Mouse (Mus musculus) thymus, postnatal 36 days (tissue): ENCODE measurements around the gene Pgam2.

Experiments used
- DNase-seq, 2 experiments: peaks; one replicate each; pipeline ENCODE4 v3.0.0; 2022; ENCODE audit warnings: mixed read lengths in 2 of 2

Gene Pgam2

DNA sequence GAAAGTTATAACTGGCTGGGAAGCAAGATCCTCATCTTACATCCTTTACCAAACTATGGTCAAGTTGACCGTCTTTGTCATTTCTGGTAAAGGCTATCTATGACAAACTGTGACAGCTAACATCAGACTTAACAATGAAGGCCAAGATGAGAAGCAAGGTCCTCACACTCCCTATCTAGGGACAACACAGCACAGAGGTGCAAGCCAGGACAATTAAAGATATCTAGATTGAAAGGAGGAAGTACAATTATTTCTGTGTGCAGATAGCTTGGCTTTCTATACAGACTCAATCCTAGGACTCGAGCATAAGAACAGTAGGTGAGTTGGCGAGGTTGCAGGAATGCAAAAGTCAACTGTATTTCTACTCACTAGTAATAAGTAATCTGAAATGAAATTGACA, 2.2 kb upstream of the Pgam2 start:
- DNase-seq: no peak

DNA sequence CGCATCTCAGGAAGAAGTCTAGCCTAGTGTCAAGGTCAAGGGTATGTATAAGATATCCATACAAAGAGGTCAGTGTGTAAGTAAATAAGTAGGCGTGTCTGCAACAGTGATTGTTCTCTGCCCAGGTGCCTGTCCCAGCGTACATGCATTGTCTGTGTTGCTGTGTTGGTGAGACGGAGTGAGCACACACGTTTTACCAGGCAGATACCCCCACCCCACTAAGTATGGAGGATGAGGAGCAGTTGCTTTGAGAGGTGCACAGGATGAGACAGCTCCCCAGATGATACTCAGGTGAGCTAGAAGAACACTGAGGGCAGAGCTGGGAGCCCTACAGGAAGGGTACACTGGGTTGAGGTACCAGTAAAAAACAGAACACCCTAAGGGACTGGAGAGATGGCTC, 641 bp upstream of the Pgam2 start:
- no peak for DNase-seq

DNA sequence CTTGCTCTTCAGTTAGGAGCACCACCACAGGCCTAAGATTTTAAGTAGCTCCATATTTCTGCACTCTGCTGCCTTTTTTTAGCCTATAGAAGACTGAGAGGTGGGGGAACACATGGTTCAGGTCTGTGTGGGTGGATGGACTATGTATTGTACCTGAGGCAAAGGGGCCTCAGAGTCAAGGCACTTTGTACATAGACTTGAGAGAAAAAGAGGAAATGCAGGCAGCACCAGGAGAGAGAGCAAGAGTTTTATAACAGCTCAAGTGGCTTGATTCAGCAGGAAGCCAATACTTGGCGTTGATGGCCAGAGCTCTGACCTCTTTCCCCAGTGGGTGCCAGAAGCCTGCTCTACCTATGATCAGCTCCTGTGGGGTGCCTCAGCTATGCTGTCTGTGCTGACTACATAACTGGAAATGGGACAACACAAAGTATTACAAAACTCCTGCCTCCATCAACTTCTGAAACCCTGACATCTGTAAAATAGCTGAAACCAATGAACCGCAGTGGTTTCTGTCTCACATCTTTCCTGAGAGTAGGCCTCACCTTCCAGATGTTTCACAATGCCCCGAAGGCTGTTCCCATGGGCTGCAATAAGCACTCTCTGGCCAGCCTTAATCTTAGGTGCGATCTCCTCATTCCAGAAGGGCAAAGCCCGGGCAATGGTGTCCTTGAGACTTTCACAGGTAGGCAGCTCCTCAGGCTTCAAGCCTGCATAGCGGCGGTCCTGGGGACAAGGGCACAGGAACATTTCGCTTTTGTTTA, 896 bp downstream of the Pgam2 start:
- DNase-seq: no peak

DNA sequence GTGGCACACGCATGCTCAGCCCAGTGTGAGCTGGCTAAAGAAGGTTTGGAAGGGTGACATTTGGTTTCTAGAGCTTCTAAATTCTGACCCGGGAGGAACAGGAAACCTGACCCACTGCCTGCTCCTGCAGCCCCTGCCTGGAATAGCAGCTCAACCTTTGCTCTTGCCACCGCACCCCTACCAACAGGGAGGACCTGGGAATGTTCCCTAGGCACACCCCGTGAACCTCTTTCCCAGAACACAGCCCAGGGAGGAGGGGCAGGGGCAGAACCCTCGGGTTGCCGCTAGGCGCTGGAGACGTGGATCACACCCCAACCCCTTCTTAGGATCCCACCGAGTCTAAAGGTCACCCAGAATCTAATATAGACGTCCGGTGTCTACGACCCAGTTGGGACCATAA, 1.5 kb downstream of the Pgam2 start:
- DNase-seq: no peak

DNA sequence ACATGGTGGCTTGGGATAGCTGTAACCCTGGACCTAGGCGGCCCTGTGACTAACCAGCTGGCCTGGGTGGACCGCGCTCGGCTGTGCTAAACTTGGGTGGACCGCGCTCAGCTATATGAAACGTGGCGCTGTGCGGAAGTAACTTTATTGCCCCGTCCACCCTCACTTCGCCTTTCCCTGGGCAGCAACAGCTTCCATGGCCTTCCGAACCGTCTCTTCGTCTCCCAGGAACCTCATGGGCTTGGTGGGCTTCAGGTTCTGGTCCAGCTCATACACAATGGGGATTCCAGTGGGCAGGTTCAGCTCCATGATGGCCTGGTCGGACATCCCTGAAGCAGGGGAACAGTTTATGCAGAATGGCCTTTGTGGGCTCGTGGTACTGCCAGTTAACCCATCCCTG, 2.0 kb downstream of the Pgam2 start:
- no peak for DNase-seq

DNA sequence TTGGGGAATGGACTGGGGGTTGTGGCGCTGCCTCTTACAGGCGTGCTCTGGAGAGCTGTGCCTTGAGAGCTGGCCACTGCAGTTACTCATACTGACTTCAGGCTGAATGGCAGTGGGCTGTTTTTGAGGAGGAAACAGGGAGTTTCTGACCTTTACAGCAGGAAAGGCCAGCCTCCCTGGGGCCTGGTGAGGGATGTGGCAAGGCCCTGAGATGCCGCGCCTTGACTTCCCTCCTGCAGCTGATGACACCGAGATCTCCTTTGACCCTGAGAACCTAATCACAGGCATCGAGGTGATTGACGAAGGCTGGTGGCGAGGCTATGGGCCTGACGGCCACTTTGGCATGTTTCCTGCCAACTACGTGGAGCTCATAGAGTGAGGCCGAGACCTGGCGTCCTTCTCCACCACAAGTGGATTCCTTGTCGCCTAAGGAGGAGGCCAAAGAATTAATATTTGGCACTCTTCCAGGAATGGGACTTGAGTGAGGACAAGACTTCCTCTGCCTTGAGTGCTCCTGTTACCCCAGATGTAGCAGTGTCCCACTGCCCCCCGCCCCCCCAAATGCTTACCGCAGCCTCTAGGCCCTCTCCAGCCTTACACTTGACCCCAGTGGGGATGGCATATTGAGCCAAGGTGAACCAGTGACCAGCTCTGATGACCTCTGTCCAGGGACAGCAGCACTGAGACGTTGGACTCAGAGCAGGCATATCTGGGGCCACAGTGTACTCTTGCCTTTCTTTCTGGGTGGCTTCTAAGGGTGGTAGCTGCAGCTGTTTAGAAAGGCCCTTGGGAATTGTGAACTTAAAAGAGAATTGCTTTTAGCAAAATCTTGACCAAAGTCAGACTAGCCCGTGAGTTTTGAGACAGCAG, 3.7 kb downstream of the Pgam2 start:
- DNase-seq: no peak

DNA sequence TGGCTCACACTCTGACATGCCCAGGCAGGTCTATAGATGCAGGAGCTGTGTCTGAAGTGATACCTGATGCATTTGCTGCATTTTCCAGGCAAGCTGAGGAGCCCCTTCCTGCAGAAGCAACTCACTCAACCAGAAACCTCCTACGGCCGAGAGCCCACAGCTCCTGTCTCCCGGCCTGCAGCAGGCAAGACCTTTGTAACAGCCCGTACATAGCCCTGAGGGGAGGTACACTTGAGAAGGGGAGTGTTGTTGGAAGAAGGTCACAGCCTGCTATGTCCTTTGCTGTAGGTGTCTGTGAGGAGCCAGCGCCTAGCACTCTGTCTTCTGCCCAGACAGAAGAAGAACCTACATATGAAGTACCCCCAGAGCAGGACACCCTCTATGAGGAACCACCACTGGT, 5.6 kb downstream of the Pgam2 start:
- DNase-seq: no peak

DNA sequence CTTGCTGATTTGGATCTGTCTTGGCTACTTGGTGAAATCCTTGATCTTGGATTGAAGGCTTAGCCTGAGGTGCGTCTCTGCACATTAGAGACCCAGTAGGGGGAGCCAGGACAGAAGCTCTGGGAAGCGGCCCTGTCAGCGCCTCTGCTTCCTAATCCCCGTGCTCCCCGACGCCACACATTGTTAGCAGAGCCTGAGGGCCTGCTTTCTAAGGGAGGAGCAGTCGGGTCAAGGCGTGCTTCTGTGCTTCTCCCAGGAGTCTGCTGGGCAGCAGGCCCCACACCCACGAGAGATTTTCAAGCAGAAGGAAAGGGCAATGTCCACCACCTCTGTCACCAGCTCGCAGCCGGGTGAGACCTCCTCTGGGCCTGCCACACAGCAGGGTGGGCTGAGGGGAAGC, 6.2 kb downstream of the Pgam2 start:
- DNase-seq: no peak

DNA sequence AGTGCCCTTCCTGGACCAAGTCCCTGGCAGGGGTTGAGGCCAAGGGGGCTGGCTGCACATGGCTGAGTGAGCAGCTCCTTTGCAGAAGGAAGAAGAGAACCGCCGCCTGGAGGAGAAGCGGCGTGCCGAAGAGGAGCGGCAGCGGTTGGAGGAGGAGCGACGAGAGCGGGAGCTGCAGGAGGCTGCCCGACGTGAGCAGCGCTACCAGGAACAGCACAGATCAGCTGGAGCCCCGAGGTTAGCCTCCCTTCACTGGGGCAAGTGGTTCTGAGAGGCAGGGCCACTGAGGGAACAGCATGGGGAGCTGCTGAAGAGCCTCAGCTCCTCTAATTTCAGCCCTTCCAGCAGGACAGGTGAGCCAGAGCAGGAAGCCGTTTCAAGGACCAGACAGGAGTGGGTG, 6.6 kb downstream of the Pgam2 start:
- DNase-seq: no peak

DNA sequence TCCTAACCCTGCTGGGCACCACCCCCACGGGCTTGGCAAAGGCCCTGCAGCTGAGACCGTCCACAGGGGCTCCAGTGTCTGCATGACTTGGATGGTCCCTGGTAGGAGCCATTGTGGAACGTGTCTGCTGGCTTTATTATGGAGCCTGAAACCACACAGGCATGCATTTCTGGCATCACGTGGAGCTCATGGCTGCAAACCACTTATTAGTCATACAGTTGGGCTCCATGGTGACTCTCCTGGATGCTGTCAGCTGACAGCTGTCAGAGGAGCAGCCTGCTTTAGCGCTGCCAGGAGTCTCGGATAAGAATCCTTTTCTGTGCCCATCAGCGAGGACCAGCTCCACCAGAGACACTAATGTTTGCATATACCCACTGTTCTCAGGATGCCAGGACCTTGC, 7.8 kb downstream of the Pgam2 start:
- no peak for DNase-seq

DNA sequence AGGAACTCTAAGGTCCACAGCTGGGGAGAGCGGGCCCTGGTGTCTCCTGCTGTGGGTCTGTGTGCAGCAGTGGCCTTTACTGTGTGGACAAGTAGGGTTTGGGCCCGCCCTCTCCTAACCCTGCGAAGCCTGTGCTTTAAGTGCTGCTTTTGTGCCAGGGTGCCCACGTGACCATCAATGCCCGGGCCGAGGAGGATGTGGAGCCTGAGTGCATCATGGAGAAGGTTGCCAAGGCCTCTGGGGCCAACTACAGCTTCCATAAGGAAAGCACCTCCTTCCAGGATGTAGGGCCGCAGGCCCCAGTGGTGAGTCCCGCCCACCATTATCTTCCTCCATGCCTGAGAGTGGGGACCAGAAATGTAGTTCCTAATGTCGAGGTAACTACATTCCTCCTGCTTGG, 8.2 kb downstream of the Pgam2 start:
- DNase-seq: no peak

DNA sequence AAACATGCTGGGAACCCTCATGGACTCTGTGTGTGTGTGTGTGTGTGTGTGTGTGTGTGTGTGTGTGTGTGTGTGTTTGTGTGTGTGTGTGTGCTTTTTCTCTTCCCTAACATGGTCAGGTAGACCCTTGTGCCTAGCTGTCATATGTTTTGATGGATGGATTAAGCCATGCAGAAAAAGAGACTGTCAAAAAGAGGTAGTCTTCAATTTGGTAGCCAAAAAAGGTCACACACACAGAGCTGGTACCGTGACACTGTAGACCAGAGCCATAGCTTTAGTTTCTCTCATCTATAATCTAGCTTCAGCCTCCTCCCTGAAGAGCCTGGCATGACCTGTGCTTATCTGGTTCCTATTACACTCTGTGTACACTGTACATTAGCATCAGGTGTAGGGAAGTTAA, 13.1 kb downstream of the Pgam2 start:
- DNase-seq: no peak

DNA sequence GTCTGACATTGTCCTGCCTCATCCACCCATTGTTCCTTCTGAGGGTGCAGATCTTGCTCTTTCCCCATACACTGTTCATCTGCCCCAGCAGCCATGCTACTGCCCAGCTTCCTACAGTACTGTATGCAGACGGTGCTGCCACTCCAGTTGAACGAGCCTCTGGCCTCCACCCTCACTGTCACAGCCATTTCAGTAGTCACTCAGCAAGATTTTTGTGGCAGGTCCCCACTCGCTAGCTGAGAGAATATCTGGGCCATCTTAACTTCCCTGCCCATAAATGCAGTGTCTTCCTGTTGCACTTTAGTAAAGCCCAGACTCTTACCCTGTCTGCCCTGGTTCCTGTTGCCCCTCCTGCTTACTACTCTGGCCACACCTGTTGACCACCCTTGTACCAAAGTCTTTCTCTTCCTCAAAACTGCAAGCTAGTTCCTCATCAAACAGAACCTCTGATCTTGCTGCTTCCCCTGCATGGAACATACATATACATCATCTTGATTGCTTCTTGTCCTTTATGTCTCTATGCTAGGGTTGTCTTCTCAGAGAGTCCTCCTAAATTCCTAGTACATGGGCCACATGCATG, 13.7 kb downstream of the Pgam2 start:
- DNase-seq: no peak

DNA sequence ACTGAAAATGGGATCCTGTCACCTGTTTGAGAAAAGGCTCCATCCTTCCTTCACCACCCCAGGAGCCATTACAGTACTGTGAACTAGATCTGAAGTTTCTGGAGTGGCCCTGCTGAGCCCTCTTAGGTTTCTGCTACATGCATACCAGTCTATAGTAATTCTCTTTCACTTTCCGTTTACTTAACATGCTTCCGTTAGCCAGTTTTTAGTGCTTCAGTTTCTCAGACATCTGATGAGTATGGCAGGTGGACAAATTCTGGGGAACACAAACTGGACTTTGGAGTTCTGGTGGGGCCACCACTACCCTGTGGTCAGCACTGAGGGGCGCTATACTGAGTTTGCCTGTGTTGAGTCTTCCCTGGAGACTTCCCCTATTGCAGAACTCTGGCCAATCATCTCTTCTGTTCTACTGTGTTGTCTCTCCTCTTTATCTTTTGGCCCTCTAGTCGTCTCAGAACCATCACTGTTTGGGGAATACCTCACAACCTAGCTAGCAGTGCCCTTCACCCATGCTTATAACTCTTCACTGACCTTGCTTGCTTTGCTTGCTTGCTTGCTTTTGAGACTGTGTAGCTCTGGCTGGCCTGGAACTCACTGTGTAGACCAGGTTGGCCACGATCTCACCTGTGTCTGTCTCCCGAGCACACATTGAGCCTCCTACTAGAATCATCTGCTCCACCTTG, 14.3 kb downstream of the Pgam2 start:
- peak in 1 of 2 experiments; percentile 28 for DNase-seq

DNA sequence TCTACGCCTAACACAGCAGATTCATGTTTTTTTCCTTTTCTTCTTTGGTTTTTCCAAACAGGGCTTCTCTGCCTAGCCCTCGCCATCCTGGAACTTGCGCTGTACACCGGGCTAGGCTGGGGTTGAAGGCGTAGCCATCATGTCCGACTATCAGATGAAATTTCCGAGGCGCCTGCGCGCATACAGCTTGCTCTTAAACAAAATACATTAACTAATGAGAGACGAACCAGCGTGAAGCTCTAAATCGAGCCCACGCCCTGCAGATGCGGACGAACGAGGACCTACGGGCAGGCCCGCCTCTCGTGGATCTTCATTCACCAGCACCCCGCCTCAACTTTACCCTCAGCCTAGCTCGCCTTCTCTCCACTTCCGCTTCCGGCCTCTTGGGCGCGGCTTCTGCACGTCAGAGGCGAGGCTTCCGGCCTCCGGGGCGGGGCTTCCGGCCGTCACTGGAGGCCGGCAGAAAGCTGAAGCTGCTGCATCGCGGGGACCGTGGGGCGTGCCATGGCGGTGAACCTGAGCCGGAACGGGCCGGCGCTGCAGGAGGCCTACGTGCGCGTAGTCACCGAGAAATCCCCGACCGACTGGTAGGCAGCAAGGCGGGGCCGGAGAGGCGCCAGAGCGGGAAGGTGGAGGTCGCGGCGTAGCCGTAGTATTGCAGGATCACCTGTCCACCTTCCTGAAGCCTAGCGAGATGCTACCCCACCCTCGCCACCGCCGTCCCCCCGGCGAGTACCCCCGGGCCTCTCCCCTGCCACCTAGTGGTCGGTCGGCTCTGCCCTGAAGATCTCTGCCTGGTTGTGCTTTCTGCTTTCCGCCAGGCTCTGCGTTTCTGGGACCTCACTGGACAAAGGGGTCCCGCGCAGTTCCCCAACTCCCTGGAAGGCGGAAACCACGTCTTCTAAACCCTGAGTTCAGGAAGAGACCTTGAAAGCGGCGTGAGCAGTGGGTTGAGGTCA, 15.2 kb downstream of the Pgam2 start, which contains the start of gene Dbnl:
Gene Dbnl (plus strand): TSS at position 433 of the 959 bp plus-strand sequence.
- peak; percentile 97 to 98 for DNase-seq

DNA sequence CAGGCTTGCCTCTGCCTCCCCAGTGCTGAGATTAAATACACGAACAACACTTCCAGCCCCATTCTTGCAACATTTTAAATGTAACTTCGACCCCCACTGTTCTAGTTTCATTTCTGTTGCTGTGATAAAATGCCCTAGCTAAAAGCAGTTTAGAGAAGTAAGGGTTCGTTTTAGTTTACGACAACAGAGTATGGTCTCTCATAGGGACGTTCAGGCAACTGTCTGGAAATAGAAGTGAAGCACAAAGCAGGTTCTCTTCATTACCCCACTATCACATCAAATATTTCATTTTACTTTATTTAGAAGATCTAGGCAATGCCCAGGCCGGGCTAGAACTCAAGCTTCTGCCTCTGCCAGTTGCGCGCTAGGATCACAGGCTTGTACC, 15.9 kb downstream of the Pgam2 start:
- DNase-seq: no peak

DNA sequence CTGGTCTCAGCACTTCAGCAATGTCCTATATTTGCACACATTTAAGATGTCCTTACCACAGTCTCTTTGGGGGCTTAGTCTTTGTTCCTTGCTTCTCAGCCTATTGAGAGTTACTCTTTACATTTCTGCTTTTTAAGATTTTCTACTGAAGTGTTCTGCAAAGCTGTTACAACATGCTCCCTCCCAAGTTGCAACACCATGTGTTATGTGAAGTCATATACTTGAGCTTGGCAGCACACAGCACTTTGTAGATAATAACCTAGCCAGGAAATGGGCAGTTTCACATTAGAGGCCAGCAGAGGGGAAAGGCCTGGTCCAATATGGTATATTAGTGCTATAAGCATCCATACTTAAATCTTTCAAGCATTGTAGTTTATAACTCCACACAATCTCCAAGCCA, 17.8 kb downstream of the Pgam2 start:
- DNase-seq: no peak

DNA sequence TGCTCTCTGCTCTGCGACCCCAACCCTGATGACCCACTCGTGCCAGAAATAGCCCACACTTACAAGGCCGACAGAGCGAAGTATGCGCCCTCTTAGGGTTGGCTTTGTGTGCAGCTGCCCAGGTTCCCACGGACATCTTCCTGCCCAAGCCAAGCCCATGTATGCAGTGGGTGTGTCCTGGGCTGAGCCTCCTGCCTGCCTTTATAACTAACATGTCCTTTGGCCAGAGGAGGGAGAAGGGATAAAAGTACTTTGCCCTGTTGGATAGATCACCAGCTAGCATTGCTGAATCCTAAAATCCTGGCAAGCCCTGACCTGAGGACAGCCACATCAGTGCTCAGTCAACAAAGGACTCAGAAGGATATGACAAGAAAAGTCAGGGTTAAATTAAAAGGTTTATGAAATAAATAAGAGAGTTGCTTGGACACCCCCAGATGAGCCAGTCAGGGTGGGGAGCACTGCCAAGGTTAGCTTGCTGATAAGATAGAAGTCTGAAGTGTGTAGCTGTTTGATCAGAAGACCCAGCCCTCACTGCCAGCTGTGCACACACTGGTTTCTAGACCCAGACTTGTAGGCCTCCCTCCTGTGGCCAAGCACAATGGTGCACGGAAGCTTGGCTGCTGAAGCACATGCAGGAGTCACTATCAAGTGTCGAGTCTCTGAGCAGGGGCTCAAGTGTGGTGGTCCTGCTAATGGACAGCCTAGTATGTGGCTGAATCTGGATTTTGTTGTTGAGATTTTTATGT, 21.2 kb downstream of the Pgam2 start:
- DNase-seq: peak in 1 of 2 experiments; percentile 31

DNA sequence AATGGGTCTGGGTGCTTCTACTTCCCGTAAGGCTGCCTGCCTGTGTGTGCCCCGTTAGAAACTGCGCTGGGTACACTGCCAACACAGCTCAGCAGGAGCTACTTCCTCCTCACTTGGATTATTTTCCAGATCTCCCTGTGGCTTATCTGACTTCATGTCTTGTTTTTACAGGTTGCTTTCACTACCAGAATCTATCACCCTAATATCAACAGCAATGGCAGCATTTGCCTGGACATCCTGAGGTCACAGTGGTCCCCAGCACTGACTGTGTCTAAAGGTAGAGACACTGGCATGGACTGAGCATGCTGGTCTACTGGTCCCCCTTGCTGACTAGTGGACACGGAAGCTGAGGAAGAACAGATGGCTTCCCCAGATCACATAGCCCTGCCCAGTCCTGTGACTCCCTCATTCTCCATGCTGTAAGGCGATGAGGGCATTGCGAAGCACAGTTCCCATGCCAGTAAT, 23.5 kb downstream of the Pgam2 start:
- no peak for DNase-seq

DNA sequence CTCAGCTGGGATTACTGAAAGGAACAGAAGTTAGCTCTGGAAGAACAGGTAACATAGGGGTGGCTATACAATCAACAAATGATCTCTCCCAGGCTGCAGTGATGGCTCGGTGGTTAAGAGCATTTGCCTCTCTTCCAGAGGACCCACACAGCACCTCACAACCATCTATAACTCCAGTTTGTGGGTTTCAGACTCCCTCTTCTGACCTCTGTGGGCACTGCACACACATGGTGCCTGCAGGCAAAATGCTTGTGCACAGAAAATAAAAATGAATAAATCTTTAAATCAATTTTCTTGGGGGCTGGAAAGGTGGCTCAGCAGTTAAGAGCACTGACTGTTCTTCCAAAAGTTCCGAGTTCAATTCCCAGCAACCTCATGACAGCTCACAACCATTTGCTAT, 25.1 kb downstream of the Pgam2 start:
- no peak for DNase-seq

DNA sequence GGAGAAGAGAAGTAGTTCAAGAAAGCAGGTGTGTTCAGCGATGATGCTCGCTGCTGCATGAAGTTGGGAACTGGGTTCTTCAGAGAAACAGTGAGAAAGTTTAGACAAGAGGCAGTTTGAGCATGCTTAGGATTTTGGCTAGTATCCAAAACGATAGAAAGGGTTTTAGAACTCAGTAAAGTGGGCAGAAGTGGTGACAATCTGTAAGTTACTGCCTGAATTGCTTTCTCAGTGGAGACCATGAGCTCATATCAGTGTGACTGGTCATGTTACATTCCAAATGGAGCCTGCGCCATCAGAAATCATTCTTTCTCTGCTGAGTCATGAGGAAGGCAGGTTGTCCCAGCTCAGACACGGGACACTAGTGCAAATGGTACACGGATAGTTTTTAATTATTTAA, 37.5 kb downstream of the Pgam2 start:
- DNase-seq: no peak
